Mouse (Mus musculus): ENCODE measurements around the gene Bscl2. TPM values are rescaled to one million over a fixed set of nuclear protein-coding genes. Genes with fewer than 3 reads are reported as not detected.
"Not testable (repeated sequence)": the region's sequence is repeated elsewhere in the genome, so short reads cannot be mapped to it uniquely, and the experiment has no call there.

Gene Bscl2
- total RNA-seq, 1 experiment from 2014 or later: 25.1 TPM

GRCm38 (mm10) chr19:8857689-8858088 is 20.4 kb downstream of the Bscl2 start:
- no peak for ATAC-seq (replicated peaks; ENCODE audit: insufficient number of reproducible peaks, low FRiP score, low TSS enrichment, poor library complexity, severe bottlenecking)

GRCm38 (mm10) chr19:8859018-8859417 is 21.8 kb downstream of the Bscl2 start:
- ATAC-seq (replicated peaks; ENCODE audit: insufficient number of reproducible peaks, low FRiP score, low TSS enrichment, poor library complexity, severe bottlenecking): no peak

- no peak for ATAC-seq (replicated peaks; ENCODE audit: insufficient number of reproducible peaks, low FRiP score, low TSS enrichment, poor library complexity, severe bottlenecking)
These were observed 27.0 kb downstream of the Bscl2 start for GRCm38 (mm10) chr19:8864265-8864664.

- not testable (repeated sequence) for ATAC-seq (replicated peaks; ENCODE audit: insufficient number of reproducible peaks, low FRiP score, low TSS enrichment, poor library complexity, severe bottlenecking)
These were observed 33.1 kb downstream of the Bscl2 start for GRCm38 (mm10) chr19:8870381-8870780.

- ATAC-seq (replicated peaks; ENCODE audit: insufficient number of reproducible peaks, low FRiP score, low TSS enrichment, poor library complexity, severe bottlenecking): no peak
These were observed 33.6 kb downstream of the Bscl2 start for GRCm38 (mm10) chr19:8870838-8871237.

GRCm38 (mm10) chr19:8871267-8872186 is 34.3 kb downstream of the Bscl2 start, which contains the start of gene Ubxn1:
TSS of gene Ubxn1 (plus strand) at chr19:8871496.
- peak; percentile 100 for ATAC-seq (replicated peaks; ENCODE audit: insufficient number of reproducible peaks, low FRiP score, low TSS enrichment, poor library complexity, severe bottlenecking)

- ATAC-seq (replicated peaks; ENCODE audit: insufficient number of reproducible peaks, low FRiP score, low TSS enrichment, poor library complexity, severe bottlenecking): no peak
These were observed 35.1 kb downstream of the Bscl2 start for GRCm38 (mm10) chr19:8872266-8872840.

GRCm38 (mm10) chr19:8875031-8875430 is 37.8 kb downstream of the Bscl2 start:
- no peak for ATAC-seq (replicated peaks; ENCODE audit: insufficient number of reproducible peaks, low FRiP score, low TSS enrichment, poor library complexity, severe bottlenecking)

GRCm38 (mm10) chr19:8880311-8881033 is 43.2 kb downstream of the Bscl2 start, which contains the start of gene Uqcc3:
TSS of gene Uqcc3 (minus strand) at chr19:8880923.
- peak; percentile 98 for ATAC-seq (replicated peaks; ENCODE audit: insufficient number of reproducible peaks, low FRiP score, low TSS enrichment, poor library complexity, severe bottlenecking)

GRCm38 (mm10) chr19:8881034-8881392 is 43.7 kb downstream of the Bscl2 start:
- ATAC-seq (replicated peaks; ENCODE audit: insufficient number of reproducible peaks, low FRiP score, low TSS enrichment, poor library complexity, severe bottlenecking): no peak

- no peak for ATAC-seq (replicated peaks; ENCODE audit: insufficient number of reproducible peaks, low FRiP score, low TSS enrichment, poor library complexity, severe bottlenecking)
These were observed 46.3 kb downstream of the Bscl2 start, which contains the start of the genes Lbhd1 and Gm49403 for GRCm38 (mm10) chr19:8883616-8884015. TSS of gene Lbhd1 (plus strand) at chr19:8883732. TSS of gene Gm49403 (plus strand) at chr19:8883930.

- no peak for ATAC-seq (replicated peaks; ENCODE audit: insufficient number of reproducible peaks, low FRiP score, low TSS enrichment, poor library complexity, severe bottlenecking)
These were observed 49.8 kb downstream of the Bscl2 start for GRCm38 (mm10) chr19:8886916-8887584.

GRCm38 (mm10) chr19:8887585-8888463 is 50.6 kb downstream of the Bscl2 start:
- ATAC-seq (replicated peaks; ENCODE audit: insufficient number of reproducible peaks, low FRiP score, low TSS enrichment, poor library complexity, severe bottlenecking): no peak

GRCm38 (mm10) chr19:8888511-8889385 is 51.5 kb downstream of the Bscl2 start, which contains the start of the genes 1810009A15Rik and Gm49416:
TSS of gene 1810009A15Rik (plus strand) at chr19:8888853.
TSS of gene Gm49416 (plus strand) at chr19:8888926.
- ATAC-seq (replicated peaks; ENCODE audit: insufficient number of reproducible peaks, low FRiP score, low TSS enrichment, poor library complexity, severe bottlenecking): peak; percentile 96

GRCm38 (mm10) chr19:8892829-8893766 is 55.8 kb downstream of the Bscl2 start, which contains the start of gene Ints5:
TSS of gene Ints5 (plus strand) at chr19:8893005.
- ATAC-seq (replicated peaks; ENCODE audit: insufficient number of reproducible peaks, low FRiP score, low TSS enrichment, poor library complexity, severe bottlenecking): peak; percentile 67
